Mouse (Mus musculus) G1E (cell line): ENCODE results near the gene 1700067K01Rik. TPM values are rescaled to one million over a fixed set of nuclear protein-coding genes. Genes with fewer than 3 reads are reported as not detected.

Experiments
- ATAC-seq: 2 replicates; pipeline ENCODE4 v1.8.0; 2016; ENCODE audit warnings: mild to moderate bottlenecking; ENCODE audit not compliant: insufficient number of reproducible peaks, poor library complexity, low FRiP score, severe bottlenecking; ENCODE audit errors: extremely low read depth
- DNase-seq: peaks from one replicate; pipeline ENCODE4 v3.0.0; 2012; ENCODE audit warnings: low spot score
- H3K27me3 ChIP-seq: 2 replicates; pipeline ENCODE4 v1.6.1; 2012; ENCODE audit warnings: mild to moderate bottlenecking, low read length, inconsistent platforms; ENCODE audit not compliant: insufficient read depth
- H3K36me3 ChIP-seq: replicated peaks from 2 replicates; pipeline ENCODE3; 2012; ENCODE audit warnings: mild to moderate bottlenecking, inconsistent platforms
- H3K4me1 ChIP-seq: 2 replicates; pipeline ENCODE4 v1.6.1; 2012; ENCODE audit warnings: low read depth, low read length, inconsistent platforms, mixed read lengths; ENCODE audit not compliant: insufficient read depth
- H3K4me3 ChIP-seq: 2 replicates; pipeline ENCODE4 v1.5.1; 2012; ENCODE audit warnings: low read depth, mild to moderate bottlenecking, inconsistent platforms, low read length, moderate library complexity, mixed read lengths
- H3K9me3 ChIP-seq: replicated peaks from 2 replicates; pipeline ENCODE4 v1.6.1; 2012; ENCODE audit warnings: inconsistent platforms
- CTCF ChIP-seq: IDR thresholded peaks from 2 replicates; pipeline ENCODE4 v1.5.1; 2012; ENCODE audit warnings: low read depth, low read length, inconsistent platforms, mixed read lengths
- GATA1 ChIP-seq: IDR thresholded peaks from 2 replicates; pipeline ENCODE4 v1.6.1; 2012; ENCODE audit warnings: borderline replicate concordance, low read length, inconsistent platforms, mixed read lengths
- GATA2 ChIP-seq: IDR thresholded peaks from 2 replicates; pipeline ENCODE4 v1.6.1; 2012; ENCODE audit warnings: low read depth, low read length, inconsistent platforms, borderline replicate concordance
- POLR2AphosphoS5 ChIP-seq: IDR thresholded peaks from 2 replicates; pipeline ENCODE4 v1.6.1; 2012; ENCODE audit warnings: low read depth, low read length, inconsistent platforms; ENCODE audit not compliant: insufficient replicate concordance
- TAL1 ChIP-seq: conservative IDR thresholded peaks from 2 replicates; pipeline ENCODE4 v1.6.1; 2012; ENCODE audit warnings: low read depth, low read length, inconsistent platforms, mixed read lengths
- polyA plus RNA-seq: library from polyadenylated mRNA; stranded (reverse); fragments of >175 nt; gene quantifications from 2 replicates; pipeline ENCODE4 v1.2.3, GENCODE M21; 2012
- total RNA-seq, 2 experiments: library from RNA; stranded (forward) in 1 of 2; stranded (reverse) in 1 of 2; fragments of 200-1000 nt in 1 of 2; fragments of >200 nt in 1 of 2; fragmentation: Nextera tagmentation in 1 of 2; gene quantifications; 2 replicates each; pipeline ENCODE4 v1.2.3; 2014 to 2017

The 1700067K01Rik gene
- 0.78 TPM in 1 of 2 replicates, not detected in the other for total RNA-seq (2014; fragmentation: Nextera tagmentation)
- 0.35 and 0.82 TPM in 2 replicates for total RNA-seq (2017)
- 0.92 and 1.2 TPM in 2 replicates for polyA plus RNA-seq

GRCm38 (mm10) chr8:84001281-84002000, at the start of gene 1700067K01Rik:
Gene 1700067K01Rik (plus strand): TSS chr8:84001502.
- no peaks in the 10 kb centered on the region for H3K27me3 ChIP-seq
- H3K9me3 ChIP-seq, result peaks cover 2% of the 10 kb centered on the region; the same call in 1 of the 2 replicates
- peaks cover 61% of the 10 kb centered on the region for H3K4me1 ChIP-seq
- DNase-seq (no peak), ATAC-seq (no peak)
- H3K36me3 ChIP-seq, result peaks cover 62% of the 10 kb centered on the region
- H3K4me3 ChIP-seq, result no peak within 1 kb of the TSS; the same call in 1 of the 2 replicates
- no peak for TF ChIP-seq GATA1
- no peak for TF ChIP-seq GATA2
- no peak for TF ChIP-seq POLR2AphosphoS5
- no peak for TF ChIP-seq CTCF
- TF ChIP-seq TAL1, result no peak

- Histone ChIP-seq H3K9me3 (no peaks in the 10 kb centered on the region), H3K36me3 (peaks cover 20% of the 10 kb centered on the region), H3K27me3 (0 out of 2 replicates have a peak, but pooled peaks cover 3% of the 10 kb centered on the region), H3K4me1 (peaks cover 26% of the 10 kb centered on the region), H3K4me3 (peak overlapping the region; percentile 76)
- ATAC-seq (no peak), DNase-seq (no peak)
- no peak for TF ChIP-seq CTCF
- no peak for TF ChIP-seq GATA2
- no peak for TF ChIP-seq TAL1
- TF ChIP-seq POLR2AphosphoS5, result no peak
- no peak for TF ChIP-seq GATA1
These were observed 46.6 kb upstream of the 1700067K01Rik start for GRCm38 (mm10) chr8:83954749-83955105.

GRCm38 (mm10) chr8:83955106-83955957, 46.0 kb upstream of the 1700067K01Rik start, which contains the start of the genes Gm10644 and Asf1b:
Gene Gm10644 (minus strand): TSS chr8:83955205.
Gene Asf1b (plus strand): TSS chr8:83955507.
- Histone ChIP-seq H3K27me3 (0 out of 2 replicates have a peak, but pooled peaks cover 3% of the 10 kb centered on the region), H3K4me1 (peaks cover 26% of the 10 kb centered on the region), H3K36me3 (peaks cover 24% of the 10 kb centered on the region), H3K9me3 (no peaks in the 10 kb centered on the region), H3K4me3 (peak within 1 kb of the TSS; percentile 76)
- ATAC-seq (peak; percentile 95), DNase-seq (peak; percentile 99)
- TF ChIP-seq GATA2, result no peak
- TF ChIP-seq POLR2AphosphoS5, result no peak
- TF ChIP-seq TAL1, result no peak
- TF ChIP-seq GATA1, result no peak
- no peak for TF ChIP-seq CTCF

GRCm38 (mm10) chr8:83955958-83956218, 45.4 kb upstream of the 1700067K01Rik start:
- ATAC-seq, result no peak
- no peak for DNase-seq
- Histone ChIP-seq H3K4me3 (peak overlapping the region; percentile 76), H3K27me3 (0 out of 2 replicates have a peak, but pooled peaks cover 3% of the 10 kb centered on the region), H3K36me3 (peaks cover 28% of the 10 kb centered on the region), H3K9me3 (no peaks in the 10 kb centered on the region), H3K4me1 (peaks cover 26% of the 10 kb centered on the region)
- TF ChIP-seq GATA1 (no peak), CTCF (no peak), TAL1 (no peak), POLR2AphosphoS5 (no peak), GATA2 (no peak)

GRCm38 (mm10) chr8:83956789-83957188, 44.5 kb upstream of the 1700067K01Rik start:
- ATAC-seq (no peak), DNase-seq (peak; percentile 49)
- peaks cover 37% of the 10 kb centered on the region for H3K36me3 ChIP-seq
- H3K4me1 ChIP-seq, result peaks cover 31% of the 10 kb centered on the region
- no peaks in the 10 kb centered on the region for H3K27me3 ChIP-seq
- H3K9me3 ChIP-seq, result no peaks in the 10 kb centered on the region
- H3K4me3 ChIP-seq, result peak overlapping the region; percentile 76; the same call in 1 of the 2 replicates
- TF ChIP-seq CTCF (no peak), TAL1 (no peak), POLR2AphosphoS5 (no peak), GATA2 (no peak)
